Mouse (Mus musculus) ES-E14 (cell line): ENCODE results near the gene Rnf43.

ENCODE experiments used
- CHD2 ChIP-seq: IDR thresholded peaks from 2 replicates; pipeline ENCODE4 v1.6.1; 2014; ENCODE audit warnings: mild to moderate bottlenecking, low read depth, low read length, inconsistent platforms
- HCFC1 ChIP-seq: IDR thresholded peaks from 2 replicates; pipeline ENCODE4 v1.6.1; 2012; ENCODE audit warnings: low read length, inconsistent platforms, borderline replicate concordance; ENCODE audit not compliant: insufficient read depth
- MAFK ChIP-seq: IDR thresholded peaks from 2 replicates; pipeline ENCODE4 v1.6.1; 2014; ENCODE audit warnings: mild to moderate bottlenecking, low read depth, low read length, inconsistent platforms; ENCODE audit not compliant: insufficient read depth
- ZNF384 ChIP-seq: IDR thresholded peaks from 2 replicates; pipeline ENCODE4 v1.6.1; 2012; ENCODE audit warnings: low read depth, low read length, inconsistent platforms

DNA sequence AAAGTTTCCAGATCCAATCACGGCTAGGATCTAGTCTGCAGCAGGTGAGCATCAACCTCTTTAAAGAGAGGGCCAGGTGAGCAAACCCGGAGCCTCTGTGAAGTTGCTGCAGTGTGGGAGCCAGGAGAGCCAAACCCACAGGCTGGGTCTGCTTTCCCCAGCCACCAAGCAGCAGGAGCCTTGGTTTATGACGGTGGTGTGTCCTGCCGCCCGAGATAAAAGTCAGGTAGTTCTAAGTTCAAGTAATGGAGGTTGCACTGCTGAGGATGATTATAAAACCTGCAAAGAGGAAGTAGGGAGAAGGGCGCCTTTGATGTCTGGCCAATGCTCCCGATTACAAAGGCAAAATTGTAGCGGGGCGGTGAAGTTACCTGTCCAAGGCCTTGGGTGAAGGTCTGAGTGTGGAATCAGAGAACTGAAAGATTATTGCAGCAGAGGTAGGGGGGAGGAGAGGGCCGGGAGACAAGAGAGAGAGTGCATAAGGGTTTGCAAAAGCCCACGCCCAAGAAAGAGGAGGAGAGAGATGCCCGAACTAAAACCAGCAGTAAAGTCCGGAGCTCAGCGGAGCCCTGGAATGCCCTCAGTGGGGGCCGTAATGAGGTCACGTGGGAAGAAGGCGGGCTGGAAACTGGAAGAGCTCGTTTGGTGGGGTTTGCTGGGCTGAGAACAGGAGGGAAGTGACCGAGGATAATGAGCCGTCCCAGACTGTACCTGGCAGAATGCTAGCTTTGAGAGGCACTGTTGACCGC is 47.2 kb downstream of the Rnf43 start:
- TF ChIP-seq CHD2: 0 out of 2 replicates have a peak, but pooled peaks have one; percentile 24
- no peak for TF ChIP-seq ZNF384
- TF ChIP-seq HCFC1: no peak
- TF ChIP-seq MAFK: no peak
